Mouse (Mus musculus) neural tube, embryonic 15.5 days (tissue): ENCODE measurements around the gene Dnaic1. TPM values are rescaled to one million over a fixed set of nuclear protein-coding genes. Genes with fewer than 3 reads are reported as not detected.
"Not testable (repeated sequence)": the region's sequence is repeated elsewhere in the genome, so short reads cannot be mapped to it uniquely, and the experiment has no call there.

Experiments used
- ATAC-seq: fragments of 200-750 bp; cut with Nextera tagmentation; 2 replicates; pipeline ENCODE4 v1.8.0; 2017; ENCODE audit warnings: mild to moderate bottlenecking, moderate TSS enrichment, moderate library complexity; ENCODE audit not compliant: low FRiP score
- H3K27ac ChIP-seq: fragments of 300-500 bp; sonication (generic); replicated peaks from 2 replicates; pipeline ENCODE4 v1.5.1; 2015; ENCODE audit warnings: mild to moderate bottlenecking, inconsistent platforms
- H3K27me3 ChIP-seq: fragments of 300-500 bp; sonication (generic); replicated peaks from 2 replicates; pipeline ENCODE4 v1.6.1; 2015; ENCODE audit warnings: inconsistent platforms
- H3K36me3 ChIP-seq: fragments of 300-500 bp; sonication (generic); 2 replicates; pipeline ENCODE4 v1.6.1; 2015; ENCODE audit warnings: inconsistent platforms
- H3K4me1 ChIP-seq: fragments of 300-500 bp; sonication (generic); 2 replicates; pipeline ENCODE4 v1.6.1; 2015; ENCODE audit warnings: inconsistent platforms
- H3K4me2 ChIP-seq: fragments of 300-500 bp; sonication (generic); 2 replicates; pipeline ENCODE4 v1.6.1; 2015; ENCODE audit warnings: inconsistent platforms, mild to moderate bottlenecking, moderate library complexity
- H3K4me3 ChIP-seq: fragments of 300-500 bp; sonication (generic); replicated peaks from 2 replicates; pipeline ENCODE4 v1.5.1; 2015; ENCODE audit warnings: mild to moderate bottlenecking, inconsistent platforms
- H3K9ac ChIP-seq: fragments of 300-500 bp; sonication (generic); replicated peaks from 2 replicates; pipeline ENCODE4 v1.6.1; 2015; ENCODE audit warnings: mild to moderate bottlenecking, inconsistent platforms
- H3K9me3 ChIP-seq: fragments of 300-500 bp; sonication (generic); replicated peaks from 2 replicates; pipeline ENCODE4 v1.6.1; 2016; ENCODE audit warnings: inconsistent platforms
- WGBS: fragments of 180-500 bp; shearing (Covaris S2); methylation state at CpG from one replicate; pipeline ENCODE4 v1.1.7; 2015; ENCODE audit warnings: mixed read lengths; 5-methylcytosine and 5-hydroxymethylcytosine counted together
- polyA plus RNA-seq: library from polyadenylated mRNA; unstranded; fragments of >200 nt; fragmentation: Nextera tagmentation; extraction: Ambion mirVana; gene quantifications from 2 replicates; pipeline ENCODE4 v1.2.1, GENCODE M21; 2015

Gene Dnaic1
- polyA plus RNA-seq, 1 experiment from 2014 or later: 2.1 TPM

GRCm38 (mm10) chr4:41671963-41672480 is 102.4 kb downstream of the Dnaic1 start:
- peak; percentile 21; the same call in 1 of the 2 replicates for ATAC-seq
- peaks cover 5% of the 10 kb centered on the region; the same call in 1 of the 2 replicates for H3K36me3 ChIP-seq
- WGBS: 11% methylated on average over 8 of the region's 8 CpGs
- H3K4me1 ChIP-seq: peaks cover 47% of the 10 kb centered on the region
- H3K9ac ChIP-seq: 0 out of 2 replicates have a peak overlapping the region, but pooled peaks have one; percentile 14
- no peak overlapping the region for H3K27ac ChIP-seq
- no peak overlapping the region for H3K4me3 ChIP-seq
- H3K9me3 ChIP-seq: no peaks in the 10 kb centered on the region
- H3K27me3 ChIP-seq: no peaks in the 10 kb centered on the region
- H3K4me2 ChIP-seq: no peak overlapping the region

- Histone ChIP-seq H3K36me3 (peaks cover 5% of the 10 kb centered on the region; the same call in 1 of the 2 replicates), H3K9me3 (no peaks in the 10 kb centered on the region), H3K4me3 (no peak overlapping the region), H3K9ac (0 out of 2 replicates have a peak overlapping the region, but pooled peaks have one; percentile 14), H3K27me3 (no peaks in the 10 kb centered on the region), H3K27ac (no peak overlapping the region), H3K4me1 (peaks cover 52% of the 10 kb centered on the region), H3K4me2 (no peak overlapping the region)
- WGBS: 31% methylated on average over 8 of the region's 8 CpGs
- peak; percentile 13; the same call in 1 of the 2 replicates for ATAC-seq
Measured at GRCm38 (mm10) chr4:41672522-41672963, 103.0 kb downstream of the Dnaic1 start.

- H3K36me3 ChIP-seq: peaks cover 5% of the 10 kb centered on the region; the same call in 1 of the 2 replicates
- H3K4me2 ChIP-seq: no peak overlapping the region
- H3K4me1 ChIP-seq: peaks cover 58% of the 10 kb centered on the region
- H3K27ac ChIP-seq: no peak overlapping the region
- WGBS: 43% methylated on average over 19 of the region's 19 CpGs
- no peak overlapping the region for H3K4me3 ChIP-seq
- no peaks in the 10 kb centered on the region for H3K27me3 ChIP-seq
- H3K9ac ChIP-seq: no peak overlapping the region
- no peak for ATAC-seq
- no peaks in the 10 kb centered on the region for H3K9me3 ChIP-seq
Measured at GRCm38 (mm10) chr4:41673186-41673585, 103.6 kb downstream of the Dnaic1 start.

GRCm38 (mm10) chr4:41676248-41677005 is 106.9 kb downstream of the Dnaic1 start:
- no peak for ATAC-seq
- Histone ChIP-seq H3K36me3 (no peaks in the 10 kb centered on the region), H3K9me3 (no peaks in the 10 kb centered on the region), H3K9ac (no peak overlapping the region), H3K27ac (peak overlapping the region; percentile 58), H3K4me3 (no peak overlapping the region), H3K4me2 (peak overlapping the region; percentile 13; the same call in 1 of the 2 replicates), H3K27me3 (no peaks in the 10 kb centered on the region), H3K4me1 (peaks cover 81% of the 10 kb centered on the region)
- 62% methylated on average over 17 of the region's 17 CpGs for WGBS

- peak; percentile 69 for ATAC-seq
- 37% methylated on average over 13 of the region's 13 CpGs for WGBS
- Histone ChIP-seq H3K9me3 (no peaks in the 10 kb centered on the region), H3K27ac (peak overlapping the region; percentile 58; the same call in 1 of the 2 replicates), H3K36me3 (no peaks in the 10 kb centered on the region), H3K9ac (no peak overlapping the region), H3K4me3 (no peak overlapping the region), H3K4me1 (peaks cover 76% of the 10 kb centered on the region), H3K4me2 (no peak overlapping the region), H3K27me3 (no peaks in the 10 kb centered on the region)
Measured at GRCm38 (mm10) chr4:41677006-41677629, 107.5 kb downstream of the Dnaic1 start.

GRCm38 (mm10) chr4:41678863-41679262 is 109.3 kb downstream of the Dnaic1 start:
- H3K4me3 ChIP-seq: no peak overlapping the region
- WGBS: 81% methylated on average over 6 of the region's 6 CpGs
- no peaks in the 10 kb centered on the region for H3K36me3 ChIP-seq
- ATAC-seq: no peak
- peak overlapping the region; percentile 54 for H3K27ac ChIP-seq
- H3K9me3 ChIP-seq: no peaks in the 10 kb centered on the region
- no peak overlapping the region for H3K4me2 ChIP-seq
- no peaks in the 10 kb centered on the region for H3K27me3 ChIP-seq
- H3K4me1 ChIP-seq: peaks cover 70% of the 10 kb centered on the region
- H3K9ac ChIP-seq: no peak overlapping the region

- no peak overlapping the region for H3K4me3 ChIP-seq
- no CpG with 5 or more reads among the region's 2 CpGs for WGBS
- H3K9ac ChIP-seq: no peak overlapping the region
- no peak overlapping the region for H3K4me2 ChIP-seq
- no peaks in the 10 kb centered on the region for H3K36me3 ChIP-seq
- no peak for ATAC-seq
- peaks cover 73% of the 10 kb centered on the region for H3K4me1 ChIP-seq
- no peaks in the 10 kb centered on the region for H3K27me3 ChIP-seq
- peak overlapping the region; percentile 54 for H3K27ac ChIP-seq
- no peaks in the 10 kb centered on the region for H3K9me3 ChIP-seq
Measured at GRCm38 (mm10) chr4:41679291-41679690, 109.7 kb downstream of the Dnaic1 start.

GRCm38 (mm10) chr4:41681176-41681575 is 111.6 kb downstream of the Dnaic1 start:
- Histone ChIP-seq H3K4me2 (no peak overlapping the region), H3K4me3 (no peak overlapping the region), H3K27me3 (no peaks in the 10 kb centered on the region), H3K4me1 (peaks cover 59% of the 10 kb centered on the region), H3K36me3 (no peaks in the 10 kb centered on the region), H3K9ac (no peak overlapping the region), H3K27ac (no peak overlapping the region), H3K9me3 (no peaks in the 10 kb centered on the region)
- ATAC-seq: no peak
- 64% methylated on average over 4 of the region's 4 CpGs for WGBS

GRCm38 (mm10) chr4:41681947-41682346 is 112.4 kb downstream of the Dnaic1 start:
- peaks cover 51% of the 10 kb centered on the region for H3K4me1 ChIP-seq
- H3K27ac ChIP-seq: no peak overlapping the region
- H3K4me3 ChIP-seq: no peak overlapping the region
- WGBS: 63% methylated on average over 10 of the region's 10 CpGs
- no peaks in the 10 kb centered on the region for H3K27me3 ChIP-seq
- H3K4me2 ChIP-seq: no peak overlapping the region
- ATAC-seq: no peak
- H3K9me3 ChIP-seq: no peaks in the 10 kb centered on the region
- no peaks in the 10 kb centered on the region for H3K36me3 ChIP-seq
- no peak overlapping the region for H3K9ac ChIP-seq

GRCm38 (mm10) chr4:41682789-41683188 is 113.2 kb downstream of the Dnaic1 start:
- no peaks in the 10 kb centered on the region for H3K36me3 ChIP-seq
- no peaks in the 10 kb centered on the region for H3K27me3 ChIP-seq
- ATAC-seq: no peak
- H3K4me2 ChIP-seq: peak overlapping the region; percentile 48
- H3K9me3 ChIP-seq: no peaks in the 10 kb centered on the region
- 33% methylated on average over 6 of the region's 6 CpGs for WGBS
- H3K4me3 ChIP-seq: 0 out of 2 replicates have a peak overlapping the region, but pooled peaks have one; percentile 5
- peaks cover 43% of the 10 kb centered on the region for H3K4me1 ChIP-seq
- H3K27ac ChIP-seq: peak overlapping the region; percentile 61; the same call in 1 of the 2 replicates
- no peak overlapping the region for H3K9ac ChIP-seq

- H3K9ac ChIP-seq, H3K9me3 ChIP-seq, H3K27me3 ChIP-seq, H3K36me3 ChIP-seq, H3K27ac ChIP-seq: not testable (repeated sequence)
- Histone ChIP-seq H3K4me2 (peak overlapping the region; percentile 48), H3K4me1 (peaks cover 38% of the 10 kb centered on the region), H3K4me3 (peak overlapping the region; percentile 26)
- peak; percentile 23; the same call in 1 of the 2 replicates for ATAC-seq
- WGBS: 0% methylated on average over 5 of the region's 27 CpGs
Measured at GRCm38 (mm10) chr4:41683303-41683702, 113.7 kb downstream of the Dnaic1 start.
